Mouse (Mus musculus): ENCODE results near the gene Muc16. TPM values are rescaled to one million over a fixed set of nuclear protein-coding genes. Genes with fewer than 3 reads are reported as not detected.

The Muc16 gene
- polyA plus RNA-seq (2015; fragmentation: Nextera tagmentation; extraction: Ambion mirVana) = 0.08 and 0.14 TPM in 2 replicates

- Histone ChIP-seq H3K9me3 (replicated peaks; ENCODE audit: control insufficient read depth, low read length) (no peaks in the 10 kb centered on the region), H3K4me1 (ENCODE audit: control insufficient read depth, low read depth, low read length) (no peaks in the 10 kb centered on the region), H3K4me3 (ENCODE audit: low read depth, low read length) (no peak within 1 kb of the TSS), H3K4me2 (ENCODE audit: low read depth, low read length) (no peak within 1 kb of the TSS), H3K9ac (ENCODE audit: low read depth, low read length) (no peak within 1 kb of the TSS), H3K36me3 (ENCODE audit: control insufficient read depth, insufficient read depth) (no peaks in the 10 kb centered on the region), H3K27ac (ENCODE audit: low read length) (no peak within 1 kb of the TSS), H3K27me3 (ENCODE audit: control insufficient read depth, insufficient read depth, low read depth, low read length) (no peaks in the 10 kb centered on the region)
- 58% methylated on average over 4 of the region's 4 CpGs for WGBS (ENCODE audit: insufficient replicate concordance)
- ATAC-seq (ENCODE audit: low read depth) = no peak
Observed at GRCm38 (mm10) chr9:18674480-18675154, at the start of gene Muc16. TSS of gene Muc16 (minus strand) at chr9:18674530.

GRCm38 (mm10) chr9:18722712-18723099 lies 48.4 kb upstream of the Muc16 start:
- Histone ChIP-seq H3K4me2 (ENCODE audit: low read depth, low read length) (no peak overlapping the region), H3K4me1 (ENCODE audit: control insufficient read depth, low read depth, low read length) (no peaks in the 10 kb centered on the region), H3K36me3 (ENCODE audit: control insufficient read depth, insufficient read depth) (no peaks in the 10 kb centered on the region), H3K9ac (ENCODE audit: low read depth, low read length) (no peak overlapping the region), H3K9me3 (replicated peaks; ENCODE audit: control insufficient read depth, low read length) (no peaks in the 10 kb centered on the region), H3K27me3 (ENCODE audit: control insufficient read depth, insufficient read depth, low read depth, low read length) (no peaks in the 10 kb centered on the region), H3K4me3 (ENCODE audit: low read depth, low read length) (no peak overlapping the region), H3K27ac (ENCODE audit: low read length) (no peak overlapping the region)
- ATAC-seq (ENCODE audit: low read depth) = no peak
- 43% methylated on average over 4 of the region's 4 CpGs for WGBS (ENCODE audit: insufficient replicate concordance)

DNA sequence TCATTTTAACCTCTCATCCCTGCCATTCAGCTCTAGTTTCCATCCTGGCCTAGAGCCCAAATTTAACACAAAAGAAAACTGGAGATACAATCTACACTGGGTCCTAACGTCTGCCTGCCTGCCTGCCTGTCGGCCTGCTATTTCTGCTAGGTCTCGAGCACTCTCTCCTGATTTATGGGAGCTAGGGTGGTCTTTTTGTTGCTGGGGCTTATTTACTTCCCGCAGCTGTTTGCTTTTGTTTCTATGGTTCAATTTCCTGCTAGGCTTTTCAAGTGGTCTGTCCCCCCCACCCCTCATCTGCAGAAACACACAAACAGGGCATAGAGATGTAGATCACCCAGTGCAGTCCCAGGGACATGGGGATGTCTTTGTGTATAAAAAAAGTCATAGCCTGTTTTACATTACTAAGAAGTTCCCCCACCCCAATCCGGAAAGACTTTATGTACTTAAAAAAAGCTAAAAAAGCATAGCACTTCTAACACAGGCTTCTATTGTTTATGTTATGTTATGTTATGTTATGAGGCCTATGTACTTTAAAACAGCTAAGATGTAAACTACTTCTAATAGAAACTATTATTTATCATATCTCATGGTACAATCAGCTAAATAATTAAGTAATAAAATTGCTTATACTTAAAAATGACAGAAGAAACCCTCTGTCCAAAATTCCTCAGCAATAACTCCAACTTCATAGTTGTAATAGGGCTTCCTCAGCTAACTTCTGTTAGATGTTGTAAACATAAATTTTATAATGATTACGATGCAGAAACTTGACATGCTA lies 47.8 kb upstream of the Muc16 start:
- Histone ChIP-seq H3K4me1 (ENCODE audit: control insufficient read depth, low read depth, low read length) (no peaks in the 10 kb centered on the region), H3K9me3 (replicated peaks; ENCODE audit: control insufficient read depth, low read length) (no peaks in the 10 kb centered on the region), H3K4me2 (ENCODE audit: low read depth, low read length) (no peak overlapping the region), H3K27me3 (ENCODE audit: control insufficient read depth, insufficient read depth, low read depth, low read length) (no peaks in the 10 kb centered on the region), H3K4me3 (ENCODE audit: low read depth, low read length) (no peak overlapping the region), H3K9ac (ENCODE audit: low read depth, low read length) (no peak overlapping the region), H3K36me3 (ENCODE audit: control insufficient read depth, insufficient read depth) (no peaks in the 10 kb centered on the region), H3K27ac (ENCODE audit: low read length) (no peak overlapping the region)
- 34% methylated on average over 6 of the region's 6 CpGs for WGBS (ENCODE audit: insufficient replicate concordance)
- ATAC-seq (ENCODE audit: low read depth) = no peak

- no peak overlapping the region for H3K4me3 ChIP-seq (ENCODE audit: low read depth, low read length)
- no peaks in the 10 kb centered on the region for H3K4me1 ChIP-seq (ENCODE audit: control insufficient read depth, low read depth, low read length)
- H3K9me3 ChIP-seq (replicated peaks; ENCODE audit: control insufficient read depth, low read length) = no peaks in the 10 kb centered on the region
- ATAC-seq (ENCODE audit: low read depth) = no peak
- no peaks in the 10 kb centered on the region for H3K36me3 ChIP-seq (ENCODE audit: control insufficient read depth, insufficient read depth)
- H3K4me2 ChIP-seq (ENCODE audit: low read depth, low read length) = no peak overlapping the region
- WGBS (ENCODE audit: insufficient replicate concordance) = 34% methylated on average over 2 of the region's 2 CpGs
- no peak overlapping the region for H3K9ac ChIP-seq (ENCODE audit: low read depth, low read length)
- no peaks in the 10 kb centered on the region for H3K27me3 ChIP-seq (ENCODE audit: control insufficient read depth, insufficient read depth, low read depth, low read length)
- no peak overlapping the region for H3K27ac ChIP-seq (ENCODE audit: low read length)
Observed at GRCm38 (mm10) chr9:18721011-18721410, 46.7 kb upstream of the Muc16 start.

DNA sequence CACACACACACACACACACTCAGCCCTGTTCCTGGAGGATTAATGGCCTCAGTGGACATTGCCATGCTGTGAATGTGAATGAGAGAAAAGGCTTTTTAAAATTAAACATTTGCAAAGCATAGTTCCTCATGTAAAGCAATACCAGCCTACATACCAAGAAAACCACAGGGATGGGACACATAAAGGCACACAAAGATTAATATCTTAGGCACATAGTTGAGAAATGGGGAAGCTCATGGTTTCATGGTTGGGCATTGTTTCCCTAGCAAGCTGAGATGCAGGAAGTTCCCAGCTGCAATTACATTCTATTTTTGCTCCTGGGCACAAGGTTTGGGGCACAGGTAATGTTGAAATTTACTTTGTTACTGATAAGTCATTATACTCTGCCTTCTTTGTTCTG lies 31.3 kb upstream of the Muc16 start:
- H3K36me3 ChIP-seq (ENCODE audit: control insufficient read depth, insufficient read depth) = no peaks in the 10 kb centered on the region
- no peak overlapping the region for H3K27ac ChIP-seq (ENCODE audit: low read length)
- no peak overlapping the region for H3K4me3 ChIP-seq (ENCODE audit: low read depth, low read length)
- no peak overlapping the region for H3K4me2 ChIP-seq (ENCODE audit: low read depth, low read length)
- no peak for ATAC-seq (ENCODE audit: low read depth)
- H3K27me3 ChIP-seq (ENCODE audit: control insufficient read depth, insufficient read depth, low read depth, low read length) = no peaks in the 10 kb centered on the region
- no peak overlapping the region for H3K9ac ChIP-seq (ENCODE audit: low read depth, low read length)
- H3K9me3 ChIP-seq (replicated peaks; ENCODE audit: control insufficient read depth, low read length) = no peaks in the 10 kb centered on the region
- H3K4me1 ChIP-seq (ENCODE audit: control insufficient read depth, low read depth, low read length) = no peaks in the 10 kb centered on the region

DNA sequence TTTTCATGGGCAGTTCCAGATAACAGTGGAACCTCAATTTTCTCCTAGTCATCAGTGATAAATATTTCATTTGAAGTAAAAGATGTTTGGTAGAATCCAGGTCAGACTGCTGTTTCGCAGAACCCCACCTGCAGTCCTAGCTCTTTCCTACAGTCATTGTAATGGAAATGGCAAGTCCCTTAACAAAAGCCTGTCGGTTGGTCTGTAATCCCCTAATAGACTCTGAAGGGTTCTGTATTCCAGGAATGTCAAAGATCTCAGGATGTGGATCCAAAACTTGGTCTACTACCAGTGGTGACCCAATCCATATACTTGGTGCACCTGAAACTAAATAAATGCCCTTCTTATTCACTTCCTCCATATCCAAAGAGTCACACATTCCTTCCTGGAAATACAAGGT lies 76.0 kb downstream of the Muc16 start:
- Histone ChIP-seq H3K36me3 (ENCODE audit: control insufficient read depth, insufficient read depth) (no peaks in the 10 kb centered on the region), H3K9me3 (replicated peaks; ENCODE audit: control insufficient read depth, low read length) (no peaks in the 10 kb centered on the region), H3K4me1 (ENCODE audit: control insufficient read depth, low read depth, low read length) (no peaks in the 10 kb centered on the region), H3K27me3 (ENCODE audit: control insufficient read depth, insufficient read depth, low read depth, low read length) (no peaks in the 10 kb centered on the region), H3K27ac (ENCODE audit: low read length) (no peak overlapping the region), H3K4me3 (ENCODE audit: low read depth, low read length) (no peak overlapping the region), H3K9ac (ENCODE audit: low read depth, low read length) (no peak overlapping the region), H3K4me2 (ENCODE audit: low read depth, low read length) (no peak overlapping the region)
- WGBS (ENCODE audit: insufficient replicate concordance) = 48% methylated on average over 2 of the region's 2 CpGs
- no peak for ATAC-seq (ENCODE audit: low read depth)

- Histone ChIP-seq H3K27me3 (ENCODE audit: control insufficient read depth, insufficient read depth, low read depth, low read length) (no peaks in the 10 kb centered on the region), H3K27ac (ENCODE audit: low read length) (no peak overlapping the region), H3K4me3 (ENCODE audit: low read depth, low read length) (no peak overlapping the region), H3K4me2 (ENCODE audit: low read depth, low read length) (no peak overlapping the region), H3K9ac (ENCODE audit: low read depth, low read length) (no peak overlapping the region), H3K36me3 (ENCODE audit: control insufficient read depth, insufficient read depth) (no peaks in the 10 kb centered on the region), H3K4me1 (ENCODE audit: control insufficient read depth, low read depth, low read length) (no peaks in the 10 kb centered on the region), H3K9me3 (replicated peaks; ENCODE audit: control insufficient read depth, low read length) (no peaks in the 10 kb centered on the region)
- 31% methylated on average over 2 of the region's 2 CpGs for WGBS (ENCODE audit: insufficient replicate concordance)
- no peak for ATAC-seq (ENCODE audit: low read depth)
Observed at GRCm38 (mm10) chr9:18508098-18508497, 166.2 kb downstream of the Muc16 start.

GRCm38 (mm10) chr9:18478168-18478567 lies 196.2 kb downstream of the Muc16 start, which contains the start of the genes Zfp558 and Mbd3l1:
TSS of gene Zfp558 (minus strand) at chr9:18478268.
TSS of gene Mbd3l1 (plus strand) at chr9:18478359.
- no peak for ATAC-seq (ENCODE audit: low read depth)
- H3K4me2 ChIP-seq (ENCODE audit: low read depth, low read length) = no peak within 1 kb of the TSS
- no peaks in the 10 kb centered on the region for H3K27me3 ChIP-seq (ENCODE audit: control insufficient read depth, insufficient read depth, low read depth, low read length)
- H3K27ac ChIP-seq (ENCODE audit: low read length) = no peak within 1 kb of the TSS
- H3K36me3 ChIP-seq (ENCODE audit: control insufficient read depth, insufficient read depth) = no peaks in the 10 kb centered on the region
- H3K4me3 ChIP-seq (ENCODE audit: low read depth, low read length) = no peak within 1 kb of the TSS
- H3K4me1 ChIP-seq (ENCODE audit: control insufficient read depth, low read depth, low read length) = no peaks in the 10 kb centered on the region; the same call in 1 of the 2 replicates
- no peak within 1 kb of the TSS for H3K9ac ChIP-seq (ENCODE audit: low read depth, low read length)
- WGBS (ENCODE audit: insufficient replicate concordance) = 56% methylated on average over 3 of the region's 3 CpGs
- H3K9me3 ChIP-seq (replicated peaks; ENCODE audit: control insufficient read depth, low read length) = no peaks in the 10 kb centered on the region
